Mouse (Mus musculus): ENCODE measurements around the gene Ubiad1. TPM values are rescaled to one million over a fixed set of nuclear protein-coding genes. Genes with fewer than 3 reads are reported as not detected.

Gene Ubiad1
- total and polyA plus RNA-seq, 2 experiments from 2014 or later: 12.8 to 22.2 TPM

DNA sequence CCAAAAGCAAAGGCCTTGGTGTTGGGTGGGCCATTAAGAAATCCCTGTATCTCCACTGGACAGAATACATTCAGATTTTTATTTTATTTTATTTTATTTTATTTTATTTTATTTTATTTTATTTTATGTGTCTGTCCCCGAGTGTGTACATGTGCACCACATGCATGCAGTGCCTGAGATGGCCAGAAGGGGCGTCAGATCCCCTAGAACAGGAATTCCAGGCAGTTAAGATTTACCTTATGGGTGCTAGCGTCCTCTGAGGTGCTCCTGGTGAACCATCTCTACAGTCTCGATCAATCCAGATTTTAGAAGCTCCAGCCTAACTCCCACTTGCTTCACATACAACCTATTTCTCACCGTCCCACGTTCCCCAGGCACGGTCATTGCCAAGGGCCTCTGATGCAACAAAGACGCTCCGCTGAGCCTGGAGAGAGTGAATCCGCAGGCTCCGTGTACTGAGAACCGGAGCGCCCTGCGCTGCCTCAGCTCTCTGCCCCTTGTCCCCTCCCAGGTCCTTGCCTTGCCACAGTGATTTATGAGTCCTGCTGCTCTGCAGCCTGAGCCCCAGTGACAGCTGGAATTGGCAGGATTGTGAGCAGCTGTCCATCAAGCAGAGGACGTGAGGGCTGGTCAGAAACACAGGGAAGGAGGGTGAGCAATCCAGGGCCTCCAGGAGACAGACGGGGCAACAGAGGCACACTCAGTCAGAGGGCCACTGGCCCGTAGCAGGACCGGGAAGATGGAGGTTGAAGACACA lies 46.9 kb downstream of the Ubiad1 start:
- H3K27ac ChIP-seq: no peak overlapping the region
- ATAC-seq: peak; percentile 48
- TF ChIP-seq CTCF (IDR thresholded peaks at IDR 0.05; ENCODE audit: low read depth): peak; percentile 35; the same call in 1 of the 2 replicates

DNA sequence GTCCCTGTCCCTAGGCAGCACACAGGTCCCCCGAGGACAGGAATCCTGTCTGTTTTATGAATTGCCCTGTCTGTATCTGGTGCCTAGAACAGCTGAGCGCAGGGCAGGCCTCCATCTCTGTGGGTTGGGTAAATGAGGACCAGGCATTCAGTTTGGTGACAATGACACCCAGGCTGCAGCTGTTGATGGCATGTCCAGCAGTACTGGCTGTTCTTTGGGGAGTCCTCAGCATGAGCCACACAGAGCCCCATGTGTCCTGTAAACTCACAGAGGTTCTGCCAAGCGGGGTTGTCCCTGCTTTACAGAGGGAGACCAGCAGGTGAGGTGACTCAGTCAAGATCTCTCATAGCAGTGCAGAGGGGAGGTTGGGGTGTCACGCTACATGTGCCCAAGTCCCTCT lies 47.5 kb downstream of the Ubiad1 start:
- ATAC-seq (peak; percentile 44; the same call in 1 of the 2 replicates), DNase-seq (ENCODE audit: low spot score) (peak; percentile 19)
- no peak for TF ChIP-seq CTCF (IDR thresholded peaks at IDR 0.05; ENCODE audit: low read depth)
- Histone ChIP-seq H3K27ac (no peak overlapping the region), H3K4me1 (ENCODE audit: insufficient read depth, low read length) (peaks cover 14% of the 10 kb centered on the region), H3K9ac (replicated peaks; ENCODE audit: low read length) (no peak overlapping the region), H3K27me3 (ENCODE audit: insufficient read depth, low read length) (no peaks in the 10 kb centered on the region), H3K9me3 (ENCODE audit: low read length) (no peaks in the 10 kb centered on the region), H3K4me3 (ENCODE audit: low read length) (no peak overlapping the region), H3K4me2 (ENCODE audit: low read depth, low read length) (no peak overlapping the region), H3K36me3 (ENCODE audit: insufficient read depth, low read length) (no peaks in the 10 kb centered on the region)
- WGBS: 67% methylated on average over 4 of the region's 4 CpGs

More for the DNA sequence above, 46.9 kb downstream of the Ubiad1 start:
- H3K4me1 ChIP-seq (ENCODE audit: insufficient read depth, low read length): peaks cover 8% of the 10 kb centered on the region
- peak; percentile 32 for DNase-seq (ENCODE audit: low spot score)
- H3K9me3 ChIP-seq (ENCODE audit: low read length): no peaks in the 10 kb centered on the region
- no peaks in the 10 kb centered on the region for H3K36me3 ChIP-seq (ENCODE audit: insufficient read depth, low read length)
- H3K9ac ChIP-seq (replicated peaks; ENCODE audit: low read length): no peak overlapping the region
- no peaks in the 10 kb centered on the region for H3K27me3 ChIP-seq (ENCODE audit: insufficient read depth, low read length)
- H3K4me3 ChIP-seq (ENCODE audit: low read length): no peak overlapping the region
- no peak overlapping the region for H3K4me2 ChIP-seq (ENCODE audit: low read depth, low read length)
- WGBS: 46% methylated on average over 18 of the region's 18 CpGs

DNA sequence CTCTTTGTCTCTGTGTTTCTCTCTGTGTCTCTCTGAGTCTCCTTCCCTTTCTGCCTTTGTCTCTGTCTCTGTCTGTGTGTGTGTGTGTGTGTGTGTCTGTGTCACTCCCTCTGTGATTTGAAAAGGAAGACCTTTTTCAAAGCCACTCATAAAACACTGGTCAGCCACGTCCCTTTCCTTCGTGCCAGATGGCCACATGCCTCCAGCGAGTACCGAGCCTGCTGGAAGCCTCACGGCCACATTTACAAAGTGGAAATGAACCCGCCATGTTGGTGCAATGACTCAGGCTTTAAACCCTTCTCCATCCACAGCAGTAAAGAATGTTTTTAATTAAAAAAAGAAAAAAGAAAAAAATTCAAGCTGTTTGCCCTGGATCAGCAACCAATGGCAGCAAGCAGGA lies 48.7 kb downstream of the Ubiad1 start:
- Histone ChIP-seq H3K9me3 (ENCODE audit: low read length) (no peaks in the 10 kb centered on the region), H3K4me3 (ENCODE audit: low read length) (no peak overlapping the region), H3K9ac (replicated peaks; ENCODE audit: low read length) (no peak overlapping the region), H3K4me2 (ENCODE audit: low read depth, low read length) (no peak overlapping the region), H3K4me1 (ENCODE audit: insufficient read depth, low read length) (peaks cover 21% of the 10 kb centered on the region), H3K27me3 (ENCODE audit: insufficient read depth, low read length) (no peaks in the 10 kb centered on the region), H3K36me3 (ENCODE audit: insufficient read depth, low read length) (no peaks in the 10 kb centered on the region), H3K27ac (no peak overlapping the region)
- 37% methylated on average over 6 of the region's 6 CpGs for WGBS
- no peak for ATAC-seq
- no peak for TF ChIP-seq CTCF (IDR thresholded peaks at IDR 0.05; ENCODE audit: low read depth)
- peak; percentile 41 for DNase-seq (ENCODE audit: low spot score)

DNA sequence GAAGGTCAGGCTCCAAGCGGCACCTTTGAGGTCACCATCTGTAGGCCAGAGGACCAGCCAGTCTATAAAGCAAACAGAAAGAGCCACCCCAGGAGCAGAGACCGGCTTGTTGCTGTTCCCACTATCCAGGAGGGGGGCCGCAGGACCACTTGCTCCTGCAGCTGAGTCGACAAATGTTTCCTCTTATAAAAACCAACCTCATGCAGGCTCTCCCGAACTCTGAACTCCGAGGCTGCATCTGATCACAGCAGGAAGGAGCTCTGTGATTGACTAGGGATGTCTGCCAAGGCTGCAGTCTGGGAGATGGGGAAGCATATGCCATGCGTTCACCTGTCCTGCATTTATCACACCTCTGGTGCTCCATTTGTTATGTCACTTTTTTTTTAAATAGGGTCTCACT lies 49.4 kb downstream of the Ubiad1 start:
- 39% methylated on average over 7 of the region's 7 CpGs for WGBS
- H3K9me3 ChIP-seq (ENCODE audit: low read length): no peaks in the 10 kb centered on the region
- peaks cover 21% of the 10 kb centered on the region for H3K4me1 ChIP-seq (ENCODE audit: insufficient read depth, low read length)
- no peaks in the 10 kb centered on the region for H3K36me3 ChIP-seq (ENCODE audit: insufficient read depth, low read length)
- no peak overlapping the region for H3K9ac ChIP-seq (replicated peaks; ENCODE audit: low read length)
- no peak for ATAC-seq
- peak; percentile 18 for DNase-seq (ENCODE audit: low spot score)
- H3K4me3 ChIP-seq (ENCODE audit: low read length): no peak overlapping the region
- no peak overlapping the region for H3K27ac ChIP-seq
- TF ChIP-seq CTCF (IDR thresholded peaks at IDR 0.05; ENCODE audit: low read depth): no peak
- no peaks in the 10 kb centered on the region for H3K27me3 ChIP-seq (ENCODE audit: insufficient read depth, low read length)
- no peak overlapping the region for H3K4me2 ChIP-seq (ENCODE audit: low read depth, low read length)

DNA sequence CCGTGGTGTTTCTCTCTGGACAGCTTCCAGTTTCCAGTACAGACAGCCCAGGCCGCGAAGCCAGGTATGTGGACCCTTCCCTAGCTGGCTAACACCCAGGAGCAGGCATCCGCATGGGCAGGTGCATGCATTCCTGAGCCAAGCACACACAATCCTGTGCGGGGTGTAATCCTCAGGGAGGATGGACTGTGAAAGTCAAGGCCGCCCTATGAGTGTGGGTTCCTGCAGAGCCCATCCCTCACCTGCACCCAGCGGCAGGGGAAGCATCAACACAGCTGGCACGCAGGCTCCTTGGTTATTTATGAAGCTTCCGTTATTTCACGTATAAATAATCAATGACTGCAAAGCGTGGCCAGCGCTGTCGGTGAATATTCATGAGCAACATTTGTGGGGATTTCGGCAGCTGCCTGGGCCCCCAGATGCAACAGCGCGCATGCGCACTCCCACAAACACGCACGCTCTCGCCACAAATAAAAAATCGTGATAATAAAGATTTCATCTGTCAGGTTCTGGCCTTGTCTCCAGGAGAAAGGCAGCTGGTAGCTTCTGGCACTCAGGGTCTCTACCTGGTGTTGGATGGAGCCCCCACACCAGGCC lies 52.8 kb downstream of the Ubiad1 start:
- 39% methylated on average over 21 of the region's 21 CpGs for WGBS
- H3K9me3 ChIP-seq (ENCODE audit: low read length): no peaks in the 10 kb centered on the region
- peak overlapping the region; percentile 28 for H3K4me2 ChIP-seq (ENCODE audit: low read depth, low read length)
- no peak overlapping the region for H3K4me3 ChIP-seq (ENCODE audit: low read length)
- H3K27ac ChIP-seq: peak overlapping the region; percentile 15; the same call in 1 of the 2 replicates
- 0 out of 2 replicates have a peak, but pooled peaks cover 13% of the 10 kb centered on the region for H3K4me1 ChIP-seq (ENCODE audit: insufficient read depth, low read length)
- no peaks in the 10 kb centered on the region for H3K27me3 ChIP-seq (ENCODE audit: insufficient read depth, low read length)
- ATAC-seq: peak; percentile 51
- H3K36me3 ChIP-seq (ENCODE audit: insufficient read depth, low read length): no peaks in the 10 kb centered on the region
- no peak for TF ChIP-seq CTCF (IDR thresholded peaks at IDR 0.05; ENCODE audit: low read depth)
- peak; percentile 66 for DNase-seq (ENCODE audit: low spot score)
- 0 out of 2 replicates have a peak overlapping the region, but pooled peaks have one; percentile 9 for H3K9ac ChIP-seq (replicated peaks; ENCODE audit: low read length)

DNA sequence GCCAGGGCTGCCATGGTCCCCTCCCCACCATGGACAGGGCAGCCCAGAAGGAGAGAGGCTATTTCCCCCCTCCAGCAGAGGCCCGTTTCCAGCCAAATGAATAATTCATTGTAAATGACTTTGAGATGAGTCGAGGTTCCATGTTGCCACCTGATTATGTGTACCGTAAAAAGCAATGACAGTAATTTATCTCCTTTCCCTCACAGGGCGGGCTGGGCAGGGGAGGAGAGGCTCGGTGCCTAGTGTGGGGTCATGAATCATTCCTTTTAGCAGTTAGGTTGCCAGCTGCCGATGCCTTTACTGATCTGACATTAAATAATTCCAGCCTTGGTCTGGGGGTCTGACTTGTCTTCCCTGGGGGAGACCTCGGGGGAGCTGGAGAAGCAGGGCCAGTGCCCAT lies 54.9 kb downstream of the Ubiad1 start:
- Histone ChIP-seq H3K9me3 (ENCODE audit: low read length) (no peaks in the 10 kb centered on the region), H3K4me1 (ENCODE audit: insufficient read depth, low read length) (0 out of 2 replicates have a peak, but pooled peaks cover 13% of the 10 kb centered on the region), H3K4me2 (ENCODE audit: low read depth, low read length) (no peak overlapping the region), H3K9ac (replicated peaks; ENCODE audit: low read length) (no peak overlapping the region), H3K27ac (no peak overlapping the region), H3K36me3 (ENCODE audit: insufficient read depth, low read length) (no peaks in the 10 kb centered on the region), H3K4me3 (ENCODE audit: low read length) (no peak overlapping the region), H3K27me3 (ENCODE audit: insufficient read depth, low read length) (no peaks in the 10 kb centered on the region)
- no peak for TF ChIP-seq CTCF (IDR thresholded peaks at IDR 0.05; ENCODE audit: low read depth)
- 31% methylated on average over 7 of the region's 7 CpGs for WGBS
- DNase-seq (ENCODE audit: low spot score) (no peak), ATAC-seq (no peak)

DNA sequence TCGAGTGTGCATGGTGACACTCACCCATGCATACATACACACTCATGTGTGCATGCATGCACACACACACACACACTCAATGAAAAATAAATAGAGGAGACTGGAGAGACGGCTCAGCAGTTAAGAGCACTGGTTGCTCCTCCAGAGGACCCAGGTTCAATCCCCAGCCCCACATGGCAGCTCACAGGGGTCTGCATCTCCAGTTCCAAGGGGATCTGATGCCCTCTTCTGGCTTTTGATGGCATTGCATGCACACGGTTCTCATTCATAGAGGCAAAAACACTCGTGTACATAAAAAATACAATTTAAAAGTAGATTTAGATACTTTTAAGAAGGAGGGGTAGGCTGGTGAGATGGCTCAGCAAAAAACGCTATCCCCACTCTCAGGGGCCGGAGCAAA lies 55.5 kb downstream of the Ubiad1 start:
- Histone ChIP-seq H3K9ac (replicated peaks; ENCODE audit: low read length) (no peak overlapping the region), H3K36me3 (ENCODE audit: insufficient read depth, low read length) (no peaks in the 10 kb centered on the region), H3K4me3 (ENCODE audit: low read length) (no peak overlapping the region), H3K27me3 (ENCODE audit: insufficient read depth, low read length) (no peaks in the 10 kb centered on the region), H3K4me1 (ENCODE audit: insufficient read depth, low read length) (peaks cover 13% of the 10 kb centered on the region; the same call in 1 of the 2 replicates), H3K27ac (no peak overlapping the region), H3K4me2 (ENCODE audit: low read depth, low read length) (no peak overlapping the region), H3K9me3 (ENCODE audit: low read length) (no peaks in the 10 kb centered on the region)
- no peak for ATAC-seq
- TF ChIP-seq CTCF (IDR thresholded peaks at IDR 0.05; ENCODE audit: low read depth): peak; percentile 50
- no peak for DNase-seq (ENCODE audit: low spot score)
- WGBS: 73% methylated on average over 6 of the region's 6 CpGs

Data from hindbrain, postnatal 0 days (tissue).